Mouse (Mus musculus) thymus, adult 2 months (tissue): ENCODE results near the gene Mybpc3.

Experiments used
- CTCF ChIP-seq: fragments of 200-500 bp; IDR thresholded peaks from 2 replicates; pipeline ENCODE4 v1.5.1; 2012; ENCODE audit warnings: mild to moderate bottlenecking, control low read depth, low read length, moderate library complexity, borderline replicate concordance; ENCODE audit not compliant: control insufficient read depth, poor library complexity, insufficient read depth; ENCODE audit errors: extremely low read depth
- POLR2A ChIP-seq: fragments of 200-500 bp; IDR thresholded peaks from 2 replicates; pipeline ENCODE4 v1.6.1; 2012; ENCODE audit warnings: mild to moderate bottlenecking, low read length, control low read depth, moderate library complexity; ENCODE audit not compliant: control insufficient read depth, poor library complexity, insufficient read depth; ENCODE audit errors: extremely low read depth

- TF ChIP-seq CTCF, result no peak
- no peak for TF ChIP-seq POLR2A
Observed at GRCm38 (mm10) chr2:91088987-91089386, 29.0 kb upstream of the Mybpc3 start.
